ENCODE assay signal across 13 mouse cellular contexts in the genomic region with DNA sequence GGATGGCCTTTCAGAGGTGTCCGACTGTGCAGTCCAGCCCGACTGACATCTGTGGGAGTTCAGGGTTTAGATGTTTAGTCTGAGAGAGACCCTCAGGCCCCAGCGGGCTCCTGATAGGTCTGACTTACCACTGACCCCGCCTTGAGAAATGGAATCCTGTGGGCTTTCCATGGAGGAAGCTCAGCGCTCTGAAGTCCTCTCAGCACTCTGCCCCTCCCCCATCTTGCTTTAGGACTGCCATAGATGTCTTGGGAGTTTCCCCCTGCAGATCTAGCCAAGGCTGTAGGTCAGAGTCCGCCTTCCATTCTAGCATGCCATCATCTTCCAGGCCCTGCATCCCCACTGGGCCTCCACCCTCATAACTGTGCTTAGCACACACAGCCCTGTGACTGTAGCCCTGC.
DNase-seq lines count a peak whose midpoint lies in the region; ATAC-seq lines count a peak whose summit lies in the region.
"Had no signal": no experiment of that assay in that cellular context is flagged by ENCODE, and none has a peak within 500 bp of the region (broad histone marks: within the 10 kb centered on the region; RNA-seq: fewer than 3 reads in every experiment).

No protein-coding gene starts in this region.

- H3K4me3 ChIP-seq in kidney, embryonic 16.5 days (ENCODE audit: low read length) = no peak overlapping the region
- H3K4me3 ChIP-seq in limb, embryonic 11.5 days (ENCODE audit: low read depth, low read length) = no peak overlapping the region
- H3K4me3 ChIP-seq in liver, embryonic 11.5 days (ENCODE audit: low read depth, low read length) = no peak overlapping the region

- no peak overlapping the region for H3K4me2 ChIP-seq in kidney, embryonic 16.5 days (replicated peaks; ENCODE audit: low read depth, low read length)
- H3K4me2 ChIP-seq in limb, embryonic 11.5 days (ENCODE audit: low read depth, severe bottlenecking) = no peak overlapping the region
- no peak overlapping the region for H3K4me2 ChIP-seq in liver, embryonic 11.5 days

- no peak for DNase-seq in kidney, adult 8-10 months
- peak; percentile 10 for DNase-seq in R1 (ENCODE audit: low read depth, low spot score)
- peak; percentile 82 for DNase-seq in embryo, embryonic 10 days (ENCODE audit: low spot score)
- DNase-seq in limb, embryonic 11.5 days (ENCODE audit: low spot score) = peak; percentile 31
- no peak for DNase-seq in right cerebral cortex, adult 2 months (ENCODE audit: low spot score in 2 of 2)
- no peak for DNase-seq in liver, embryonic 11.5 days (ENCODE audit: low spot score)
- DNase-seq: adrenal gland, postnatal 14 days; cerebellum, postnatal 36 days; gastrocnemius, postnatal 14 days; kidney, postnatal 10 days; right cerebral cortex, postnatal 4 days had no signal

- no peaks in the 10 kb centered on the region; the same call in 1 of the 2 replicates for H3K27me3 ChIP-seq in kidney, embryonic 16.5 days (ENCODE audit: insufficient read depth, low read length)
- H3K27me3 ChIP-seq in limb, embryonic 11.5 days (ENCODE audit: control insufficient read depth, insufficient read depth, low read length) = no peaks in the 10 kb centered on the region
- peaks cover under 1% of the 10 kb centered on the region; the same call in 1 of the 2 replicates for H3K27me3 ChIP-seq in liver, embryonic 11.5 days (replicated peaks; ENCODE audit: control insufficient read depth, insufficient read depth, low read length)

- peaks cover 4% of the 10 kb centered on the region; the same call in 1 of the 2 replicates for H3K4me1 ChIP-seq in kidney, embryonic 16.5 days (ENCODE audit: insufficient read depth, low read length)
- H3K4me1 ChIP-seq in limb, embryonic 11.5 days (ENCODE audit: control insufficient read depth, insufficient read depth, low read length) = peaks cover 9% of the 10 kb centered on the region; the same call in 1 of the 2 replicates
- no peaks in the 10 kb centered on the region for H3K4me1 ChIP-seq in liver, embryonic 11.5 days (replicated peaks; ENCODE audit: control insufficient read depth, insufficient read depth, low read length)

- ATAC-seq in kidney, embryonic 16.5 days (ENCODE audit: low FRiP score, low TSS enrichment) = peak; percentile 47; the same call in 1 of the 2 replicates
- no peak for ATAC-seq in limb, embryonic 11.5 days (ENCODE audit: insufficient number of reproducible peaks, low FRiP score, low TSS enrichment, low read depth)
- no peak; the same call in 1 of the 2 replicates for ATAC-seq in liver, embryonic 11.5 days (replicated peaks; ENCODE audit: low FRiP score)
- ATAC-seq: forebrain, embryonic 16.5 days had no signal

- H3K9ac ChIP-seq in kidney, embryonic 16.5 days (replicated peaks; ENCODE audit: low read length) = no peak overlapping the region
- no peak overlapping the region for H3K9ac ChIP-seq in limb, embryonic 11.5 days (ENCODE audit: low read length)
- no peak overlapping the region for H3K9ac ChIP-seq in liver, embryonic 11.5 days (ENCODE audit: low read depth, low read length)

- WGBS in kidney, embryonic 16.5 days = 28% methylated on average over 6 of the region's 6 CpGs
- WGBS in limb, embryonic 11.5 days = 30% methylated on average over 6 of the region's 6 CpGs
- WGBS in liver, embryonic 11.5 days = 43% methylated on average over 6 of the region's 6 CpGs

- no peaks in the 10 kb centered on the region for H3K9me3 ChIP-seq in kidney, embryonic 16.5 days (ENCODE audit: low read length)
- no peaks in the 10 kb centered on the region for H3K9me3 ChIP-seq in limb, embryonic 11.5 days (ENCODE audit: control insufficient read depth, low read length)
- no peaks in the 10 kb centered on the region for H3K9me3 ChIP-seq in liver, embryonic 11.5 days (ENCODE audit: control insufficient read depth, low read length)

- no peaks in the 10 kb centered on the region for H3K36me3 ChIP-seq in kidney, embryonic 16.5 days (ENCODE audit: insufficient read depth, low read length)
- no peaks in the 10 kb centered on the region for H3K36me3 ChIP-seq in limb, embryonic 11.5 days (ENCODE audit: control insufficient read depth, insufficient read depth, low read length)
- no peaks in the 10 kb centered on the region for H3K36me3 ChIP-seq in liver, embryonic 11.5 days (ENCODE audit: control insufficient read depth, insufficient read depth, low read length)

- H3K27ac ChIP-seq in kidney, embryonic 16.5 days (ENCODE audit: low read length) = no peak overlapping the region
- H3K27ac ChIP-seq in limb, embryonic 11.5 days (replicated peaks; ENCODE audit: low read depth, low read length) = no peak overlapping the region
- H3K27ac ChIP-seq in liver, embryonic 11.5 days (ENCODE audit: low read depth, low read length) = no peak overlapping the region

Comparison
In these comparisons a context has a peak if more than half of its experiments do, and no peak if none do; other contexts are left out.
1. DNase-seq: peak in R1 (single experiment), embryo, embryonic 10 days (single experiment) and limb, embryonic 11.5 days (single experiment); none in kidney, adult 8-10 months (0 of 2), right cerebral cortex, adult 2 months (0 of 2) and liver, embryonic 11.5 days (single experiment).